Mouse (Mus musculus): ENCODE data around the gene Nde1.

Gene Nde1

GRCm38 (mm10) chr16:14166490-14166889, 3.4 kb downstream of the Nde1 start:
- DNase-seq: no peak

GRCm38 (mm10) chr16:14169706-14170105, 6.6 kb downstream of the Nde1 start:
- no peak for DNase-seq

- DNase-seq: no peak
These were observed 15.0 kb downstream of the Nde1 start for GRCm38 (mm10) chr16:14178041-14178440.

GRCm38 (mm10) chr16:14180163-14180733, 17.2 kb downstream of the Nde1 start:
- DNase-seq: no peak

- no peak for DNase-seq
These were observed 19.3 kb downstream of the Nde1 start for GRCm38 (mm10) chr16:14182360-14182759.

- DNase-seq: no peak
These were observed 20.8 kb downstream of the Nde1 start for GRCm38 (mm10) chr16:14183856-14184255.

GRCm38 (mm10) chr16:14185516-14185915, 22.4 kb downstream of the Nde1 start:
- DNase-seq: no peak

- peak; percentile 59 for DNase-seq
These were observed 31.3 kb downstream of the Nde1 start for GRCm38 (mm10) chr16:14194164-14194950.

GRCm38 (mm10) chr16:14195427-14195826, 32.4 kb downstream of the Nde1 start:
- DNase-seq: peak; percentile 74

- no peak for DNase-seq
These were observed 35.7 kb downstream of the Nde1 start for GRCm38 (mm10) chr16:14198798-14199197.

GRCm38 (mm10) chr16:14215156-14215555, 52.1 kb downstream of the Nde1 start:
- no peak for DNase-seq

- peak; percentile 87 for DNase-seq
These were observed 74.1 kb downstream of the Nde1 start for GRCm38 (mm10) chr16:14237100-14237723.

- peak; percentile 13 for DNase-seq
These were observed 79.0 kb downstream of the Nde1 start for GRCm38 (mm10) chr16:14242059-14242458.
